Mouse (Mus musculus) cerebellum, postnatal 4 days (tissue): ENCODE data around the gene Calcr.
"Not testable (repeated sequence)": the region's sequence is repeated elsewhere in the genome, so short reads cannot be mapped to it uniquely, and the experiment has no call there.

Experiments used
- DNase-seq, 2 experiments: peaks; one replicate each; pipeline ENCODE4 v3.0.0; 2022; ENCODE audit warnings: low spot score in 2 of 2, mixed read lengths in 1 of 2

Gene Calcr

GRCm38 (mm10) chr6:3764230-3764764, at the start of gene Calcr:
TSS of gene Calcr (minus strand) at chr6:3764714.
- no peak for DNase-seq

DNA sequence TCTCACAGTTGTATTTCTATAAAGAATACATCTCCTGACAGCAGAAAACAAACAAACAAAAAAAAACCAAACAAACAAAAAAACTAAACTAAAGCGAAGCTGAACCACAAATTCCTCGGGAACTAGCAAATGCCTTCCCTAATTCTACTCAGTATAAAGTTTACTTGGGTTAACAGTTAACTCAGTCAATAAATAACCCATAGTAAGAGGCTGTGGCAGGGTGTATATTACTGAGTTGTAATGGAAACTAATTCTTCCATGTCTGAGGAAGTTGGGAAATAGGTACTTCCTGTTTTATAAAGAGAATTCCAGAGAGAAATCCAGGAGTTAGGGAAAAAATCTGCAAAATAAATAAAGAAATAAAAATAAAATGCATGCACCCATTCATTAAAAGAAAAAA, 3.0 kb upstream of the Calcr start:
- no peak for DNase-seq

GRCm38 (mm10) chr6:3763171-3763967, 1.1 kb downstream of the Calcr start:
- DNase-seq = no peak

DNA sequence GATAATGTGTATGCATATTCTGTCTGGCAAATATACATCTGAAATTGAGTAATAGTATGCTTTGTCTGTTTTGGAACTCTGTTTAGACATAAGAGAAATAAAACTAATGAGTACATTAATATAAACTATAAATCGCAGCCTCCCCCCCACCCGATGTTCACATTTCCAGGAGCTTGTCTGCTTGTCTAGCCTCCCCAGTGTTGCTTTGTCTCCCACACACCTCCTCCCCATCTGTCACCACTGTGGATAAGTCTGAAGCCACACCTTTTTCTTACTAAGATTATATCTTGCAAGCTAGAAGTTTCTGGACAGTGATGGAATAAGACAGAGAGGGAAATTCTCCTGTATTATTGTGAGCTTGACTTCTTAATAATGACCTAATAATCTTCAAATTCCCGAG, 12.9 kb downstream of the Calcr start:
- no peak for DNase-seq

- no peak for DNase-seq
These were observed 14.9 kb downstream of the Calcr start for GRCm38 (mm10) chr6:3749624-3750023.

- DNase-seq = no peak
These were observed 19.0 kb downstream of the Calcr start for GRCm38 (mm10) chr6:3745546-3745945.

DNA sequence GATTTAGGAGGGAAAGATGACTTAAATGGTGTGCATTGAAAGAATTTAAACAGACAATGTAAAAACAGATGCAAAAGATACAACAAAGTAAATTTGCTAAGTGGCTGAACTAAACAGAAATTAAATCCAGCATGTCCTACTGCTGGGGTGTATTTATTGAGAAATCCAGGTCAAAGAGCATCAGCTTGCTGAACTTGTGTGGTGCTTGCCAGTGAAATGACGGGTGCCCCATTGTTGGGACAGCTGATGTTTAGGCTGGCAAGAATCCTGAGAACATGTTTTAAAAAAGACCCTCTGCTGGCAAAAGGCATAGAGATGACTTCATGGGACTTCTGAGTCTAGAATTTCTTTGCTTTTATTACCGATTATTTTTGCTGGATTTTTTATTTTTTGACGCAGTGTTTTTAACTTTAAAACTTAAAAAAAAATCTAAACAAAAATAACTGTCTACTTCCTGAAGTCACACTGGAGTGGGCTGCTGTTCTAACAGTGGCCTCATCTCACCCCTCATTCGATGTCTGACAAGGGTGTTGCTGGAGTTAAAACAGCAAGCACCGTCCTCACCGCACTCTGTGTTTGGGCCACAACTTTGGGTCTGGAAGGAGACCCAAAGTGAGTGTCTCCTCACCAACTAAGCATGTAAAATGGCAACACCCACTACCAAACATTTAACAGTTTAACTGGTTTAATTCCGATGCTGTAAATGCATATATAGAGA, 22.4 kb downstream of the Calcr start:
- no peak for DNase-seq

GRCm38 (mm10) chr6:3741296-3741695, 23.2 kb downstream of the Calcr start:
- no peak for DNase-seq

GRCm38 (mm10) chr6:3730246-3730867, 34.2 kb downstream of the Calcr start:
- no peak for DNase-seq

DNA sequence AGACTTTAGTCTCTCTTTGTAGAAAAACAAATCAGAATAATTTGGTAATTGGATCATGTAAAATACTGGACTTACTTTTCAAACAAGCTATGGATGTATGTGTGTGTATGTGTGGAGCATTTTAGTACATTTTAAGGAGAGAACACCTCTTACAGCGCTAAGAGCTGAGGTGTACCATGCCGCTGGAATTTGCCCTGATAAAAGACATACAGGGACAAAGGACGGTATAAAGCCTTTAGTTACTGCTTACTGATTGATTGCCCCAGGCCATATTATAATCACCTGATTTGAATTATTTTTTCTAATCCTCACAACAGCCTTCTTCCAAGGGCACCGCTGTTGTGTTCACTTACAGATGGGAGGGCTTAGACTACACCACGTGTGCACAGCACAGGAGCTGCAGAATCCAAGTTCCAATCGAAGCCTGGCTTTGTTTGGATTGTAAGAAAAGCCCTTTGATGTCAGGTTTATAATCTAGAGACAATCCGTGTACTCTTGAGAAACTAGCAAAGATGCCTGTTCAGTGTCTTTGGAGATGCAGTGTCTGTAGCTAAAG, 76.3 kb downstream of the Calcr start:
- DNase-seq = no peak

DNA sequence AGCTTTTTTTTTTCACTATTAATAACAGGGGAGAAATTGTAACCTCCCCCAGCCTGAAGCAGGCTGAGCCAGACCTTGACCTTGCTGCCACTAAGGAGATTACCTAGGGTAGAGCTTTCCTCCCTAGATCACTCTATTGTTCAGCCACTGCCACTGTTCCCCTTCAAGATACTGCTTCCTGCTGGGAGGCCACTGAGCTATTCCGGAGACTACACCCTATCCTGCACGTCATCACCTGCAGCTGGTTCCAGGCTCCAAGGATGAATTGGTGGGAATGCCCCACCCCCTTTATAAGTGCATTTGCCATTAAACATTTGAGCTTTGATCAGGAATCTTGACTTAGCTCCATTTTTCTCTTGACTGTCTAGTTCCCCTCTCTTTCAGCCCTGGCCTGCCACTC, 86.2 kb downstream of the Calcr start:
- DNase-seq = not testable (repeated sequence)

- no peak for DNase-seq
These were observed 86.7 kb downstream of the Calcr start for GRCm38 (mm10) chr6:3677806-3678205.

DNA sequence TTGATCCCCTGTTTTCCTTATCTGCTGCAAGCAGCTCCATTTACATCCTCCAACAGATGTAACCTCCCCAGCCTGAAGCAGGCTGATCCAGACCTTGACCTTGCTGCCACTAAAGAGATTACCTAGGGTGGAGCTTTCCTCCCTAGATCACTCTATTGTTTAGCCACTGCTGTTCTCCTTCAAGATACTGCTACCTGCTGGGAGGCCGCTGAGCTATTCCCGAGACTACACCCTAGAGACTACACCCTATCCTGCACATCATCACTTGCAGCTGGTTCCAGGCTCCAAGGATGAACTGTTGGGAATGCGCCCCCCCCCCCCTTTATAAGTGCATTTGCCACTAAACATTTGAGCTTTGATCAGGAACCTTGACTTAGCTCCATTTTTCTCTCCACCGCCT, 92.6 kb downstream of the Calcr start:
- not testable (repeated sequence) for DNase-seq

GRCm38 (mm10) chr6:3664147-3664716, 100.3 kb downstream of the Calcr start:
- DNase-seq = no peak

- DNase-seq = no peak
These were observed 106.1 kb downstream of the Calcr start for GRCm38 (mm10) chr6:3658405-3658804.
